Mouse (Mus musculus) CH12.LX (cell line): ENCODE data around the gene Cabs1.

Experiments
- CTCF ChIP-seq, 2 experiments: IDR thresholded peaks in 1 of 2; conservative IDR thresholded peaks in 1 of 2; 2 replicates each; pipeline ENCODE4 v1.5.1; 2011 to 2012; ENCODE audit warnings: low read depth in 2 of 2, low read length in 2 of 2, improper control_type of control experiment in 1 of 2, inconsistent platforms in 1 of 2, mild to moderate bottlenecking in 1 of 2, moderate library complexity in 1 of 2
- ZNF384 ChIP-seq: IDR thresholded peaks from 2 replicates; pipeline ENCODE4 v1.6.1; 2012; ENCODE audit warnings: low read depth, low read length, improper control_type of control experiment, inconsistent platforms

- no peak for TF ChIP-seq ZNF384
- no peak for TF ChIP-seq CTCF (conservative IDR thresholded peaks at IDR 0.05 in 1 of 2, IDR thresholded peaks at IDR 0.05 in 1 of 2; ENCODE audit: low read depth in 2 of 2, low read length in 2 of 2)
These were observed 27.4 kb upstream of the Cabs1 start for GRCm38 (mm10) chr5:87951836-87952235.
